Mouse (Mus musculus) myocyte (in vitro differentiated cells): ENCODE data around the gene Tmem208.

Experiments used
- E2F4 ChIP-seq: IDR thresholded peaks from one replicate; pipeline ENCODE4 v1.6.1; 2011; ENCODE audit warnings: mild to moderate bottlenecking, control low read depth, moderate library complexity; ENCODE audit not compliant: insufficient read depth
- MYOG ChIP-seq, 3 experiments: IDR thresholded peaks; one replicate each; pipeline ENCODE4 v1.6.1; 2011; ENCODE audit warnings: control low read depth in 2 of 3, low read depth in 2 of 3, mild to moderate bottlenecking in 2 of 3; ENCODE audit not compliant: insufficient read length in 2 of 3, control insufficient read depth in 1 of 3, insufficient read depth in 1 of 3
- POLR2A ChIP-seq: IDR thresholded peaks from one replicate; pipeline ENCODE4 v1.6.1; 2011; ENCODE audit warnings: low read depth, mild to moderate bottlenecking, control low read depth, moderate library complexity; ENCODE audit not compliant: insufficient read length

DNA sequence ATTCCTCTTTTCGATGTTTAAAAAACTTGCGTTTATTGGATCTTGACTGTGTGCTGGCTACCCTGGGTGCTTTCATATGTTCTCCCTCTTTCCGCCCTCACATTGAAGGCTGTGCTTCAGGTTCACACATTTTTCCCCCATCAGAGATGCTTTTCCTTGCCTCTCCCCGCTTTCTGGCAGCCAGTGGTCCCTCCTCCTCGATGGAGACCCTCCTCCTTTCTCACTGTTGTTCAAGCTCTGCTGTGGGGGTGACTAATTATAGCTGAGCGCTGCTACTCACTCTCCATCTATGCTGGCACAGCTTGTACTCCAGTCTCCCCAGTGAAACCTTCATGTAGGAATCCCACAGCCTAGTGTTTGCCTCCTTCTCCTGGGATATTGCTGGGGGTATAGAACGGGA, 24.0 kb downstream of the Tmem208 start:
- TF ChIP-seq POLR2A (no peak), E2F4 (no peak), MYOG (IDR thresholded peaks at IDR 0.05; ENCODE audit: control insufficient read depth in 1 of 3, insufficient read depth in 1 of 3, insufficient read length in 2 of 3, low read depth in 2 of 3) (no peak)
